Mouse (Mus musculus): ENCODE measurements around the gene Hcn1.

DNA sequence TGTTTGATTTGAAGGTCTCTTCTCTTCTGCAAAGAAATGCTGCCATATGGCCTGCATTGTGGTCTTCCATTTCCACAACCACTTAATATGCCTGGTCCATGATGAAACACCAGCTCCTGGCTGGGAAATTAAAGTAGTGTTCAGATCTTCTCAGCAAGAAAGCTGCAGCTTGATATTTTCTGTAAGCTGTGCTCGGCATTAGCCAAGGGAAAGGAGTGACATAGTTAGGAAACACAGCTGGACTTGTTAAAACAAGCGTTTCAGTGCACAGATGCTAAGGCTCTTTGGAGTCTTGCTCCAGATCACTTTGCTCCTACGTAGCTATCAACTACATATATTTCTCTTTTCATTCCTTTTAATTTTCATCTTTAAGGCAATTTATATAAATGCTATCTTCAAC, 344.7 kb downstream of the Hcn1 start:
- no peak for TF ChIP-seq CTCF (conservative IDR thresholded peaks at IDR 0.05; ENCODE audit: low read length)
- TF ChIP-seq POU5F1 (IDR thresholded peaks at IDR 0.05; ENCODE audit: borderline replicate concordance, low read length) = no peak

Data from E14TG2a.4 (cell line).